Mouse (Mus musculus) neural tube, embryonic 14.5 days (tissue): ENCODE measurements at regions not wholly inside any gene's neighbourhood (a gene's known extent, or its start where the extent isn't known, plus 50 kb on each side); places are given as distances from the start of the nearest gene placed in this dataset.
"Not testable (repeated sequence)": the region's sequence is repeated elsewhere in the genome, so short reads cannot be mapped to it uniquely, and the experiment has no call there.

ENCODE experiments used
- ATAC-seq: fragments of 200-750 bp; cut with Nextera tagmentation; 2 replicates; pipeline ENCODE4 v1.8.0; 2017; ENCODE audit warnings: low read depth, mild to moderate bottlenecking, moderate TSS enrichment, moderate library complexity
- H3K27ac ChIP-seq: fragments of 300-500 bp; sonication (generic); 2 replicates; pipeline ENCODE4 v1.5.1; 2014; ENCODE audit warnings: low read depth, mild to moderate bottlenecking, control low read depth, low read length, moderate library complexity, mixed read lengths
- H3K27me3 ChIP-seq: fragments of 300-500 bp; sonication (generic); 2 replicates; pipeline ENCODE4 v1.6.1; 2014; ENCODE audit warnings: low read length; ENCODE audit not compliant: control insufficient read depth, insufficient read depth
- H3K36me3 ChIP-seq: fragments of 300-500 bp; sonication (generic); 2 replicates; pipeline ENCODE4 v1.6.1; 2014; ENCODE audit warnings: low read length, mixed read lengths; ENCODE audit not compliant: control insufficient read depth, insufficient read depth
- H3K4me1 ChIP-seq: fragments of 300-500 bp; sonication (generic); 2 replicates; pipeline ENCODE4 v1.6.1; 2014; ENCODE audit warnings: low read length; ENCODE audit not compliant: control insufficient read depth, insufficient read depth
- H3K4me2 ChIP-seq: fragments of 300-500 bp; sonication (generic); 2 replicates; pipeline ENCODE4 v1.6.1; 2014; ENCODE audit warnings: mild to moderate bottlenecking, low read depth, low read length, control low read depth
- H3K4me3 ChIP-seq: fragments of 300-500 bp; sonication (generic); 2 replicates; pipeline ENCODE4 v1.5.1; 2014; ENCODE audit warnings: low read depth, low read length, control low read depth, mixed read lengths
- H3K9ac ChIP-seq: fragments of 300-500 bp; sonication (generic); replicated peaks from 2 replicates; pipeline ENCODE4 v1.6.1; 2014; ENCODE audit warnings: low read depth, mild to moderate bottlenecking, control low read depth, low read length, mixed read lengths
- H3K9me3 ChIP-seq: fragments of 300-500 bp; sonication (generic); 2 replicates; pipeline ENCODE4 v1.6.1; 2016; ENCODE audit warnings: low read length; ENCODE audit not compliant: control insufficient read depth
- WGBS: fragments of 180-500 bp; shearing (Covaris S2); extraction: QIAGEN DNeasy Blood & Tissue Kit; methylation state at CpG from one replicate; pipeline ENCODE4 v1.1.7; 2014; 5-methylcytosine and 5-hydroxymethylcytosine counted together

- Histone ChIP-seq H3K4me1 (no peaks in the 10 kb centered on the region), H3K36me3 (no peaks in the 10 kb centered on the region), H3K4me2 (no peak overlapping the region), H3K27me3 (no peaks in the 10 kb centered on the region), H3K4me3 (no peak overlapping the region), H3K9me3 (no peaks in the 10 kb centered on the region), H3K27ac (no peak overlapping the region), H3K9ac (no peak overlapping the region)
- no peak for ATAC-seq
- WGBS: 84% methylated on average over 2 of the region's 2 CpGs
These were observed 177.1 kb downstream of the Diras2 start for GRCm38 (mm10) chr13:52353966-52354365.

GRCm38 (mm10) chr13:52355921-52356320, 175.2 kb downstream of the Diras2 start:
- H3K27me3 ChIP-seq, H3K9ac ChIP-seq, H3K36me3 ChIP-seq, H3K4me3 ChIP-seq, H3K9me3 ChIP-seq, H3K4me1 ChIP-seq, H3K27ac ChIP-seq, H3K4me2 ChIP-seq, ATAC-seq: not testable (repeated sequence)
- 86% methylated on average over 4 of the region's 4 CpGs for WGBS

GRCm38 (mm10) chr13:52359332-52359731, 171.7 kb downstream of the Diras2 start:
- ATAC-seq, H3K9me3 ChIP-seq, H3K4me1 ChIP-seq, H3K4me2 ChIP-seq, H3K27me3 ChIP-seq, H3K4me3 ChIP-seq, H3K27ac ChIP-seq, H3K36me3 ChIP-seq, H3K9ac ChIP-seq: not testable (repeated sequence)
- 76% methylated on average over 4 of the region's 4 CpGs for WGBS

GRCm38 (mm10) chr13:52361177-52361846, 169.8 kb downstream of the Diras2 start:
- Histone ChIP-seq H3K36me3 (no peaks in the 10 kb centered on the region), H3K27me3 (no peaks in the 10 kb centered on the region), H3K9ac (no peak overlapping the region), H3K4me3 (no peak overlapping the region), H3K4me2 (no peak overlapping the region), H3K27ac (no peak overlapping the region), H3K9me3 (no peaks in the 10 kb centered on the region), H3K4me1 (no peaks in the 10 kb centered on the region)
- ATAC-seq: no peak
- WGBS: 77% methylated on average over 4 of the region's 4 CpGs

DNA sequence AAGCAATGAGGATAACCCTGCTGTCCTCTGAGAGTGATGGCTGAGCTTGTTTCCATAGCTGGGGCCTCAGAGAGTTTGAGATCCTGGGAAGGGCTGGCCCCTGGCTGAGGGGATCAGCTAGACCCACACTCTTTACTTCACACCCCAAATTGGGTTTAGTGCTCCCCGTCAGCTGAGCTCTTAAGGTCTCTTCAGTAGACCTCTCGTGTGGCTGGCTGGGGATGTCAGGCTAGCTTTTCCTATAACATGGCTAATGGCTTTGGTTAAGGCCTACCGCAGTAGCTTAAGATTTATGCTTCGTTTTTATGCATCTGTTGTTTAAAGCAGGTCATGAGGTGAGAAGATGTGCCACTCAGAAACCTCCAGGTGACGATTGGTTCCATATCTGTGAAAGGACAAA, 168.8 kb downstream of the Diras2 start:
- H3K27me3 ChIP-seq: no peaks in the 10 kb centered on the region
- no peak for ATAC-seq
- WGBS: 89% methylated on average over 5 of the region's 5 CpGs
- no peaks in the 10 kb centered on the region for H3K4me1 ChIP-seq
- no peak overlapping the region for H3K4me2 ChIP-seq
- no peak overlapping the region for H3K9ac ChIP-seq
- H3K36me3 ChIP-seq: no peaks in the 10 kb centered on the region
- H3K27ac ChIP-seq: no peak overlapping the region
- H3K4me3 ChIP-seq: no peak overlapping the region
- H3K9me3 ChIP-seq: no peaks in the 10 kb centered on the region

DNA sequence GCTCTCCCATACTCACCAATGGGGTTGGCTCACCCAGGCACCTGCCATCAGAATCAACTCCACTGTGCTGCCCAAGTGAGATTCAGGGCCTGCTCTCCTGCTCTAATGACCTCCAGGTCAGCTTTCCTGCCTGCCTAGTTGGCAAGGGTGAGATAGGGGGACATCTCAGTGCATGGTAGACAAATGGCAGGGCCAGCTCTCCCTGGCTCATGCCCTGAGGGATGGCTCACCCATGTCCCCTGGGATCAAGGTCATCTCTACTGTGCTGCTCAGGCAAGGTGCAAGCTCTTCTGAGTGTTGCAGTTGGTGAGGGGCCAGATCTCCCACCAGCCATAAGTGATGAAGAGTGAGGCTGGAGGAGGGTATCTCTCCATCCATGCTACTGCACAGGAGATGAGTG, 161.2 kb downstream of the Diras2 start:
- no peaks in the 10 kb centered on the region for H3K9me3 ChIP-seq
- no peaks in the 10 kb centered on the region for H3K27me3 ChIP-seq
- no peak overlapping the region for H3K4me3 ChIP-seq
- H3K4me1 ChIP-seq: no peaks in the 10 kb centered on the region
- H3K9ac ChIP-seq: no peak overlapping the region
- ATAC-seq: no peak
- no peaks in the 10 kb centered on the region for H3K36me3 ChIP-seq
- H3K27ac ChIP-seq: no peak overlapping the region
- no peak overlapping the region for H3K4me2 ChIP-seq

DNA sequence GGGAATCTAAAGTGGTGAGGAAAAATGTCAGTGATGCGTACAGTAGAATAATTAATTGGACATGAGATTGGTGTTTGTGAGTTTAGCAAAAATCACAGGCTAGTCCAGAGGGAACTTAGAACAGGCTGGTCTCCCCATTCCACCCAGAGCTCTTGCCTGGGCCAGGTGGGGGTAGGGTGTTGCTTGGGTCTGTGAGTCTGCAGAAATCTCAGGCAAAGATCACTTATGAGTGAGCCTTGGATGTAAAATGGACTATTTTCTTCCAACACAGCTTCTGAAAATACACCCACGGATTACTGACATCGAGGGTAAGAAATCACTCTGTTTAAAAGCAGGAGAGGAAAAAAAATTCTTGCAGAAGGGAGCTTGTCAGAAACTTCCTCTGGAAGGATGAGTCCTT, 159.1 kb downstream of the Diras2 start:
- H3K4me3 ChIP-seq: no peak overlapping the region
- H3K9me3 ChIP-seq: no peaks in the 10 kb centered on the region
- H3K4me1 ChIP-seq: no peaks in the 10 kb centered on the region
- no peak overlapping the region for H3K9ac ChIP-seq
- H3K4me2 ChIP-seq: no peak overlapping the region
- H3K36me3 ChIP-seq: no peaks in the 10 kb centered on the region
- no peaks in the 10 kb centered on the region for H3K27me3 ChIP-seq
- no peak overlapping the region for H3K27ac ChIP-seq
- 83% methylated on average over 3 of the region's 3 CpGs for WGBS
- no peak for ATAC-seq

- ATAC-seq: no peak
- H3K27me3 ChIP-seq: no peaks in the 10 kb centered on the region
- H3K4me3 ChIP-seq: no peak overlapping the region
- no peaks in the 10 kb centered on the region for H3K36me3 ChIP-seq
- H3K9me3 ChIP-seq: no peaks in the 10 kb centered on the region
- H3K9ac ChIP-seq: no peak overlapping the region
- H3K4me2 ChIP-seq: no peak overlapping the region
- H3K4me1 ChIP-seq: no peaks in the 10 kb centered on the region
- H3K27ac ChIP-seq: no peak overlapping the region
- WGBS: 81% methylated on average over 3 of the region's 3 CpGs
These were observed 156.3 kb downstream of the Diras2 start for GRCm38 (mm10) chr13:52374781-52375180.

DNA sequence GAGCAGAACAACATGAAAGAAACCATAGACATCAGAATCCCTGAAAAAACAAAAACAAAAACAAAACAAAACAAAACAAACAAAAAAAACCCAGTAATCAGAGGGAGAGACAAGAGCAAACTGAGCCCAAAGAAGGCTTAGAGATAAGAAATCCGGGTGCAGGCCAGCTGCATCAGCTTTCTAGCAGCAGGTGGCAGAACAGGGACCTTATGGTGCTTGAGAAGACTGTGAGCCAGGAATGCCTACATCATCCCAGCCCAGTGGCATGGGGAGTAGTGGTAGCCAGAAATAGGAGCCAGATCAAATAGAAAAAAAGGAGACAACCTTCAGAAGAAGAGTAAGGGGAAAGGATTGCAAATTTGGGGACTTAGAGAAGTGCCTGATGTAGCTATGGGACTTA, 152.8 kb downstream of the Diras2 start:
- H3K4me3 ChIP-seq: no peak overlapping the region
- no peak for ATAC-seq
- H3K36me3 ChIP-seq: no peaks in the 10 kb centered on the region
- no peaks in the 10 kb centered on the region for H3K4me1 ChIP-seq
- 53% methylated on average over 1 of the region's 1 CpGs for WGBS
- H3K9me3 ChIP-seq: no peaks in the 10 kb centered on the region
- H3K9ac ChIP-seq: no peak overlapping the region
- no peak overlapping the region for H3K27ac ChIP-seq
- H3K27me3 ChIP-seq: no peaks in the 10 kb centered on the region
- no peak overlapping the region for H3K4me2 ChIP-seq
